Mouse (Mus musculus): ENCODE measurements around the gene Irgq. TPM values are rescaled to one million over a fixed set of nuclear protein-coding genes. Genes with fewer than 3 reads are reported as not detected.
A peak's percentile ranks its signal among the peaks of the same experiment; 100 is the strongest.
"Not testable (repeated sequence)": the region's sequence is repeated elsewhere in the genome, so short reads cannot be mapped to it uniquely, and the experiment has no call there.

Irgq gene
- total RNA-seq (2021), result 10 to 100 TPM; 10.7 to 10.9 TPM
- long read RNA-seq, experiment 1, full-length matches to known transcripts, result 1 of 3 reads
- long read RNA-seq, experiment 1, partial matches to known transcripts, result 0 of 3 reads
- long read RNA-seq, experiment 1, other reads (novel, unspliced or antisense), result 2 of 3 reads
- long read RNA-seq, experiment 2, full-length matches to known transcripts, result 1 of 4 reads
- long read RNA-seq, experiment 2, partial matches to known transcripts, result 2 of 4 reads
- long read RNA-seq, experiment 2, other reads (novel, unspliced or antisense), result 1 of 4 reads

- DNase-seq, result peak; percentile 97 to 98
- intact Hi-C loops (cut with DNase I), result loop anchor here (2.0 kb wide), 1 partner anchor 15 kb away; no protein-coding TSS in a partner anchor
Observed at GRCm38 (mm10) chr7:24530062-24530931, at the start of gene Irgq. Irgq (plus strand) TSS chr7:24530689.

- intact Hi-C loops (cut with DNase I), result no loop called here
- DNase-seq, result no peak
Observed at GRCm38 (mm10) chr7:24480986-24481473, 49.5 kb upstream of the Irgq start.

- intact Hi-C loops (cut with DNase I), result no loop called here
- peak; percentile 66 to 78 for DNase-seq
Observed at GRCm38 (mm10) chr7:24481474-24482207, 48.8 kb upstream of the Irgq start, which contains the start of gene Cadm4. Cadm4 (plus strand) TSS chr7:24482023.

- intact Hi-C loops (cut with DNase I), result no loop called here
- no peak for DNase-seq
Observed at GRCm38 (mm10) chr7:24482208-24483020, 48.1 kb upstream of the Irgq start.

GRCm38 (mm10) chr7:24483291-24483690 is 47.2 kb upstream of the Irgq start:
- intact Hi-C loops (cut with DNase I), result not testable (repeated sequence)

GRCm38 (mm10) chr7:24485481-24485880 is 45.0 kb upstream of the Irgq start:
- DNase-seq, result no peak
- intact Hi-C loops (cut with DNase I), result no loop called here

More at GRCm38 (mm10) chr7:24483291-24483690, 47.2 kb upstream of the Irgq start:
- not testable (repeated sequence) for DNase-seq

GRCm38 (mm10) chr7:24486654-24487130 is 43.8 kb upstream of the Irgq start:
- intact Hi-C loops (cut with DNase I), result no loop called here
- DNase-seq, result no peak

- DNase-seq, result no peak
- intact Hi-C loops (cut with DNase I), result no loop called here
Observed at GRCm38 (mm10) chr7:24487403-24487802, 43.1 kb upstream of the Irgq start.

- intact Hi-C loops (cut with DNase I), result no loop called here
- no peak for DNase-seq
Observed at GRCm38 (mm10) chr7:24488303-24488702, 42.2 kb upstream of the Irgq start.

- no peak for DNase-seq
- intact Hi-C loops (cut with DNase I), result loop anchor here (10.0 kb wide), 1 partner anchor 385 kb away; the partner anchor contains the start of gene Rps19
Observed at GRCm38 (mm10) chr7:24499856-24500577, 30.5 kb upstream of the Irgq start.

GRCm38 (mm10) chr7:24500929-24501328 is 29.6 kb upstream of the Irgq start:
- no peak for DNase-seq
- intact Hi-C loops (cut with DNase I), result loop anchor here (10.0 kb wide), 1 partner anchor 384 kb away; the partner anchor contains the start of gene Rps19

- intact Hi-C loops (cut with DNase I), result loop anchor here (10.0 kb wide), 1 partner anchor 383 kb away; the partner anchor contains the start of gene Rps19
- no peak for DNase-seq
Observed at GRCm38 (mm10) chr7:24501492-24501891, 29.0 kb upstream of the Irgq start.

GRCm38 (mm10) chr7:24504004-24504403 is 26.5 kb upstream of the Irgq start:
- intact Hi-C loops (cut with DNase I), result loop anchor here (10.0 kb wide), 1 partner anchor 381 kb away; the partner anchor contains the start of gene Rps19
- DNase-seq, result no peak

GRCm38 (mm10) chr7:24504868-24505267 is 25.6 kb upstream of the Irgq start:
- no peak for DNase-seq
- intact Hi-C loops (cut with DNase I), result loop anchor here (10.0 kb wide), 1 partner anchor 380 kb away; the partner anchor contains the start of gene Rps19

- intact Hi-C loops (cut with DNase I), result loop anchor here (10.0 kb wide), 1 partner anchor 379 kb away; the partner anchor contains the start of gene Rps19
- DNase-seq, result no peak
Observed at GRCm38 (mm10) chr7:24505447-24506064, 24.9 kb upstream of the Irgq start.

- intact Hi-C loops (cut with DNase I), result loop anchor here (10.0 kb wide), 1 partner anchor 379 kb away; the partner anchor contains the start of gene Rps19
- DNase-seq, result no peak
Observed at GRCm38 (mm10) chr7:24506065-24506459, 24.4 kb upstream of the Irgq start.

GRCm38 (mm10) chr7:24506476-24506837 is 24.0 kb upstream of the Irgq start:
- DNase-seq, result peak; percentile 29 to 42

More at GRCm38 (mm10) chr7:24506476-24506837, 24.0 kb upstream of the Irgq start:
- intact Hi-C loops (cut with DNase I), result loop anchor here (10.0 kb wide), 1 partner anchor 378 kb away; the partner anchor contains the start of gene Rps19
